Mouse (Mus musculus) mesoderm, embryonic 11.5 days (tissue): ENCODE data around the gene Vmn2r44.
"Not testable (repeated sequence)": the region's sequence is repeated elsewhere in the genome, so short reads cannot be mapped to it uniquely, and the experiment has no call there.

Source experiments
- DNase-seq: peaks from one replicate; pipeline ENCODE4 v3.0.0-alpha.2; 2012; ENCODE audit warnings: low read depth, low spot score

Vmn2r44 gene

GRCm38 (mm10) chr7:8383233-8383632 lies at the start of gene Vmn2r44:
Vmn2r44 (minus strand) TSS chr7:8383333.
- DNase-seq, result not testable (repeated sequence)

DNA sequence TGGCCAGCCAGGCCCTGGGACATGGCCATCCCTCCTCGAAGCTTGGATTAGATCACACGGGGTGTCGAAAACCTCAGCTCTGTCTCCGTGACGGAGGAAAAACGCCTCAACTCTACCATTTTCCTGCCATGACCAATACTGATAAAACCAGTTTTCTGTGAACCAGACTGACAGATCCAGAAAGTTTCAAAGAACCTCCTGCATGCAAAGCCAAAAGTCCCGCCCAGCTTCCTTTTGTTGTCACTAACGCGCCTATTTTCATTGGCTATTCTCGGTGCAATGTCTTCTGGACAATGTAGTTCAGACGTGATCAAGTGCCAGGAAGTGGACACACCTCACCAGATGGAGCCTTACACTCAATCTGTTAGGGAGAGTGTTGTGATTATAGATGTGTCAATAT lies 25.3 kb downstream of the Vmn2r44 start:
- DNase-seq, result not testable (repeated sequence)
